Mouse (Mus musculus): ENCODE measurements at regions not wholly inside any gene's neighbourhood (a gene's known extent, or its start where the extent isn't known, plus 50 kb on each side); places are given as distances from the start of the nearest gene placed in this dataset.
A peak's percentile ranks its signal among the peaks of the same experiment; 100 is the strongest.

GRCm38 (mm10) chr13:44132510-44132909 lies 347.9 kb downstream of the Cd83 start:
- 87% methylated on average over 4 of the region's 4 CpGs for WGBS
- Histone ChIP-seq H3K27me3 (ENCODE audit: insufficient read depth, low read length) (no peaks in the 10 kb centered on the region), H3K27ac (no peak overlapping the region), H3K4me2 (ENCODE audit: low read length) (no peak overlapping the region), H3K9ac (ENCODE audit: low read depth, low read length) (no peak overlapping the region), H3K9me3 (replicated peaks; ENCODE audit: low read length) (no peaks in the 10 kb centered on the region), H3K4me1 (replicated peaks; ENCODE audit: insufficient read depth, low read length) (no peaks in the 10 kb centered on the region), H3K4me3 (replicated peaks; ENCODE audit: low read depth, low read length) (no peak overlapping the region), H3K36me3 (ENCODE audit: insufficient read depth, low read length) (no peaks in the 10 kb centered on the region)
- TF ChIP-seq CTCF (IDR thresholded peaks at IDR 0.05; ENCODE audit: low read depth) = no peak
- DNase-seq (ENCODE audit: low spot score) (no peak), ATAC-seq (replicated peaks; ENCODE audit: low FRiP score, low read depth) (no peak)

GRCm38 (mm10) chr13:44133436-44133835 lies 348.9 kb downstream of the Cd83 start:
- DNase-seq (ENCODE audit: low spot score) = peak; percentile 62
- no peaks in the 10 kb centered on the region for H3K36me3 ChIP-seq (ENCODE audit: insufficient read depth, low read length)
- no peak overlapping the region for H3K4me3 ChIP-seq (replicated peaks; ENCODE audit: low read depth, low read length)
- H3K9me3 ChIP-seq (replicated peaks; ENCODE audit: low read length) = no peaks in the 10 kb centered on the region
- 56% methylated on average over 9 of the region's 9 CpGs for WGBS
- ATAC-seq (replicated peaks; ENCODE audit: low FRiP score, low read depth) = no peak
- TF ChIP-seq CTCF (IDR thresholded peaks at IDR 0.05; ENCODE audit: low read depth) = no peak
- no peaks in the 10 kb centered on the region for H3K27me3 ChIP-seq (ENCODE audit: insufficient read depth, low read length)
- no peaks in the 10 kb centered on the region for H3K4me1 ChIP-seq (replicated peaks; ENCODE audit: insufficient read depth, low read length)
- no peak overlapping the region for H3K9ac ChIP-seq (ENCODE audit: low read depth, low read length)
- H3K27ac ChIP-seq = no peak overlapping the region
- no peak overlapping the region for H3K4me2 ChIP-seq (ENCODE audit: low read length)

- DNase-seq (ENCODE audit: low spot score) (no peak), ATAC-seq (replicated peaks; ENCODE audit: low FRiP score, low read depth) (no peak)
- Histone ChIP-seq H3K4me2 (ENCODE audit: low read length) (no peak overlapping the region), H3K9ac (ENCODE audit: low read depth, low read length) (no peak overlapping the region), H3K4me1 (replicated peaks; ENCODE audit: insufficient read depth, low read length) (no peaks in the 10 kb centered on the region), H3K27me3 (ENCODE audit: insufficient read depth, low read length) (no peaks in the 10 kb centered on the region), H3K9me3 (replicated peaks; ENCODE audit: low read length) (peaks cover 4% of the 10 kb centered on the region; the same call in 1 of the 2 replicates), H3K4me3 (replicated peaks; ENCODE audit: low read depth, low read length) (no peak overlapping the region), H3K36me3 (ENCODE audit: insufficient read depth, low read length) (no peaks in the 10 kb centered on the region), H3K27ac (no peak overlapping the region)
- TF ChIP-seq CTCF (IDR thresholded peaks at IDR 0.05; ENCODE audit: low read depth) = no peak
- WGBS = 80% methylated on average over 5 of the region's 5 CpGs
Observed at GRCm38 (mm10) chr13:44141181-44141580, 356.6 kb downstream of the Cd83 start.

GRCm38 (mm10) chr13:44145441-44145840 lies 360.9 kb downstream of the Cd83 start:
- Histone ChIP-seq H3K4me2 (ENCODE audit: low read length) (no peak overlapping the region), H3K4me3 (replicated peaks; ENCODE audit: low read depth, low read length) (no peak overlapping the region), H3K9ac (ENCODE audit: low read depth, low read length) (no peak overlapping the region), H3K36me3 (ENCODE audit: insufficient read depth, low read length) (no peaks in the 10 kb centered on the region), H3K4me1 (replicated peaks; ENCODE audit: insufficient read depth, low read length) (0 out of 2 replicates have a peak, but pooled peaks cover 3% of the 10 kb centered on the region), H3K27ac (no peak overlapping the region), H3K27me3 (ENCODE audit: insufficient read depth, low read length) (no peaks in the 10 kb centered on the region), H3K9me3 (replicated peaks; ENCODE audit: low read length) (peaks cover 4% of the 10 kb centered on the region; the same call in 1 of the 2 replicates)
- ATAC-seq (replicated peaks; ENCODE audit: low FRiP score, low read depth) (no peak), DNase-seq (ENCODE audit: low spot score) (no peak)
- 94% methylated on average over 4 of the region's 4 CpGs for WGBS
- TF ChIP-seq CTCF (IDR thresholded peaks at IDR 0.05; ENCODE audit: low read depth) = no peak

- no peak for DNase-seq (ENCODE audit: low spot score)
- H3K4me1 ChIP-seq (replicated peaks; ENCODE audit: insufficient read depth, low read length) = 0 out of 2 replicates have a peak, but pooled peaks cover 3% of the 10 kb centered on the region
- no peak for ATAC-seq (replicated peaks; ENCODE audit: low FRiP score, low read depth)
- no peak overlapping the region for H3K27ac ChIP-seq
- no peaks in the 10 kb centered on the region for H3K36me3 ChIP-seq (ENCODE audit: insufficient read depth, low read length)
- H3K9me3 ChIP-seq (replicated peaks; ENCODE audit: low read length) = peaks cover 4% of the 10 kb centered on the region; the same call in 1 of the 2 replicates
- WGBS = 84% methylated on average over 5 of the region's 5 CpGs
- no peak overlapping the region for H3K9ac ChIP-seq (ENCODE audit: low read depth, low read length)
- H3K27me3 ChIP-seq (ENCODE audit: insufficient read depth, low read length) = no peaks in the 10 kb centered on the region
- H3K4me3 ChIP-seq (replicated peaks; ENCODE audit: low read depth, low read length) = no peak overlapping the region
- H3K4me2 ChIP-seq (ENCODE audit: low read length) = no peak overlapping the region
- no peak for TF ChIP-seq CTCF (IDR thresholded peaks at IDR 0.05; ENCODE audit: low read depth)
Observed at GRCm38 (mm10) chr13:44147841-44148240, 363.3 kb downstream of the Cd83 start.

DNA sequence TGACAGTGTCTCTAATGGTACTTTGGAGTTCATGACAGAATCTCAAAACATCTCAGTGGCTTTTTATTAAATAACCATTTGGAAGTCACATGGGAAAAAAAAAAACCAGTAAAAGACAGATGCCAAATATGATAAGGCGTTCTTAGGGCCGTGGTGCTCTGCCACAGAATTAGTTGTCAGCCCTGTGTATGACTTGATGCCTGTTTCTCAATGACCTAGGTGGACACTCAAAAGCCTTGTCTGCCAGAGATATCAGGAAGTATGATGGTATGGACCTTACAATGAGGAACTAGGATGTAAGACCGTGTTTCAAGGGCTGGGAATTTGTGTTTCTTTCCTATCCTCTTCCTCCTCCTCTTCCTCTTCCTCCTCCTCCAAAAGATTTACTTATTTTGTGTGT lies 364.9 kb downstream of the Cd83 start:
- H3K4me3 ChIP-seq (replicated peaks; ENCODE audit: low read depth, low read length) = no peak overlapping the region
- H3K27me3 ChIP-seq (ENCODE audit: insufficient read depth, low read length) = no peaks in the 10 kb centered on the region
- H3K4me2 ChIP-seq (ENCODE audit: low read length) = no peak overlapping the region
- peaks cover 4% of the 10 kb centered on the region; the same call in 1 of the 2 replicates for H3K9me3 ChIP-seq (replicated peaks; ENCODE audit: low read length)
- no peak overlapping the region for H3K27ac ChIP-seq
- H3K36me3 ChIP-seq (ENCODE audit: insufficient read depth, low read length) = no peaks in the 10 kb centered on the region
- H3K4me1 ChIP-seq (replicated peaks; ENCODE audit: insufficient read depth, low read length) = 0 out of 2 replicates have a peak, but pooled peaks cover 3% of the 10 kb centered on the region
- no peak for TF ChIP-seq CTCF (IDR thresholded peaks at IDR 0.05; ENCODE audit: low read depth)
- 72% methylated on average over 3 of the region's 3 CpGs for WGBS
- DNase-seq (ENCODE audit: low spot score) = no peak
- ATAC-seq (replicated peaks; ENCODE audit: low FRiP score, low read depth) = no peak
- no peak overlapping the region for H3K9ac ChIP-seq (ENCODE audit: low read depth, low read length)

DNA sequence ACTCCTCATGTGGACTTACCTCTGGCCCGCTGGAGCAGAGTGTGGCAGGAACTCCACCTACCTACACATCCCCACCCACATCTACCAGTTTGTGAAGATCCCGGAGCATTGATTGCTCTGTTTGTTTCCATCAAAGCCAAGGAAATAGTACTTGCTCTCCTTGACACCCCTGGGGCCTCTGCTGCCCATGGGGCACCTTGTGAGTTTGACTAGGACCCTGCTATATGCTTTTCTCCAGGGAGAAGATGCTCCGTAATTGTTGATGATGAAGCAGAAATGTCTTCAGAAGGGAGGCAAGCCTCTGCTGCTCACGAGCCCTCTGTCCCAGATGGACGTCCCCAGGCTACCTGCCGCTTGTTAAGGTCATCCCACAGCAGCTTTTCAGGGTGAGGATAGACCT lies 367.0 kb downstream of the Cd83 start:
- Histone ChIP-seq H3K4me2 (ENCODE audit: low read length) (no peak overlapping the region), H3K27ac (no peak overlapping the region), H3K9ac (ENCODE audit: low read depth, low read length) (no peak overlapping the region), H3K4me1 (replicated peaks; ENCODE audit: insufficient read depth, low read length) (0 out of 2 replicates have a peak, but pooled peaks cover 3% of the 10 kb centered on the region), H3K4me3 (replicated peaks; ENCODE audit: low read depth, low read length) (no peak overlapping the region), H3K27me3 (ENCODE audit: insufficient read depth, low read length) (no peaks in the 10 kb centered on the region), H3K36me3 (ENCODE audit: insufficient read depth, low read length) (no peaks in the 10 kb centered on the region), H3K9me3 (replicated peaks; ENCODE audit: low read length) (no peaks in the 10 kb centered on the region)
- DNase-seq (ENCODE audit: low spot score) = no peak
- ATAC-seq (replicated peaks; ENCODE audit: low FRiP score, low read depth) = no peak
- WGBS = 82% methylated on average over 6 of the region's 6 CpGs
- TF ChIP-seq CTCF (IDR thresholded peaks at IDR 0.05; ENCODE audit: low read depth) = no peak

Data from kidney, postnatal 0 days (tissue).